Mouse (Mus musculus) lung, embryonic 14.5 days (tissue): ENCODE data around the gene Hapln1. TPM values are rescaled to one million over a fixed set of nuclear protein-coding genes. Genes with fewer than 3 reads are reported as not detected.

ENCODE experiments used
- ATAC-seq: fragments of 200-750 bp; cut with Nextera tagmentation; 2 replicates; pipeline ENCODE4 v1.8.0; 2017; ENCODE audit warnings: mild to moderate bottlenecking, moderate TSS enrichment, moderate library complexity; ENCODE audit not compliant: insufficient read depth
- DNase-seq: peaks from one replicate; pipeline ENCODE4 v3.0.0-alpha.2; 2015
- H3K27ac ChIP-seq: fragments of 300-500 bp; sonication (generic); 2 replicates; pipeline ENCODE4 v1.5.1; 2014; ENCODE audit warnings: low read depth, mild to moderate bottlenecking, moderate library complexity
- H3K27me3 ChIP-seq: fragments of 300-500 bp; sonication (generic); 2 replicates; pipeline ENCODE4 v1.6.1; 2014; ENCODE audit warnings: low read length, control low read depth; ENCODE audit not compliant: insufficient read depth
- H3K36me3 ChIP-seq: fragments of 300-500 bp; sonication (generic); 2 replicates; pipeline ENCODE4 v1.6.1; 2014; ENCODE audit warnings: control low read depth; ENCODE audit not compliant: insufficient read depth
- H3K4me1 ChIP-seq: fragments of 300-500 bp; sonication (generic); 2 replicates; pipeline ENCODE4 v1.6.1; 2014; ENCODE audit warnings: antibody characterized with exemption, control low read depth; ENCODE audit not compliant: insufficient read depth
- H3K4me2 ChIP-seq: fragments of 300-500 bp; sonication (generic); 2 replicates; pipeline ENCODE4 v1.6.1; 2014; ENCODE audit warnings: mild to moderate bottlenecking
- H3K4me3 ChIP-seq: fragments of 300-500 bp; sonication (generic); 2 replicates; pipeline ENCODE4 v1.5.1; 2014; ENCODE audit warnings: low read depth, low read length
- H3K9ac ChIP-seq: fragments of 300-500 bp; sonication (generic); 2 replicates; pipeline ENCODE4 v1.6.1; 2014
- H3K9me3 ChIP-seq: fragments of 300-500 bp; sonication (generic); 2 replicates; pipeline ENCODE4 v1.6.1; 2016; ENCODE audit warnings: low read depth, low read length, control low read depth
- CTCF ChIP-seq: IDR thresholded peaks from 2 replicates; pipeline ENCODE4 v1.5.1; 2016; ENCODE audit warnings: antibody characterized with exemption, low read depth
- WGBS: fragments of 180-500 bp; shearing (Covaris S2); extraction: QIAGEN DNeasy Blood & Tissue Kit; methylation state at CpG from one replicate; pipeline ENCODE4 v1.1.7; 2014; 5-methylcytosine and 5-hydroxymethylcytosine counted together
- polyA plus RNA-seq: library from polyadenylated mRNA; unstranded; fragments of >200 nt; fragmentation: Nextera tagmentation; extraction: Ambion mirVana; gene quantifications from 2 replicates; pipeline ENCODE4 v1.2.1, GENCODE M21; 2014

Hapln1 gene
- polyA plus RNA-seq, 1 experiment from 2014 or later = 29.1 TPM

DNA sequence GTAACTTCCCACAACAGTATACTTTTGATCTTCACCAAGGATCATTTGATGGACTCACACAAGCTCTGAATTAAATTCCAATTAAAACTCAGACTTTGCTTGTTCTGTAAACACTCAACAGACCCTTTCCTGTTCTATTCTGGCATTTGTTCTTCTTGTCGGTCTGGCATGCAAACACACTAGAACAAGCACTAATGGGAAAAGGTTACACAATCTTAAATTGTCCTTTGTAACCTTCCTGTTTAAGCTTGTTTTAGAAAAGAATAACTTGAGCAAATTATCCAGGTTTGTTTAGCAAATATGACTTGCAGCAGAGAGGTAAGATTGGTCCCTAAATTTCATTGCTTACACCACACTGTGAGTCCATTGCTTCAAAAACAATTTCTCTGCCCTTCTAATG, 113.2 kb downstream of the Hapln1 start:
- peak; percentile 28; the same call in 1 of the 2 replicates for ATAC-seq

DNA sequence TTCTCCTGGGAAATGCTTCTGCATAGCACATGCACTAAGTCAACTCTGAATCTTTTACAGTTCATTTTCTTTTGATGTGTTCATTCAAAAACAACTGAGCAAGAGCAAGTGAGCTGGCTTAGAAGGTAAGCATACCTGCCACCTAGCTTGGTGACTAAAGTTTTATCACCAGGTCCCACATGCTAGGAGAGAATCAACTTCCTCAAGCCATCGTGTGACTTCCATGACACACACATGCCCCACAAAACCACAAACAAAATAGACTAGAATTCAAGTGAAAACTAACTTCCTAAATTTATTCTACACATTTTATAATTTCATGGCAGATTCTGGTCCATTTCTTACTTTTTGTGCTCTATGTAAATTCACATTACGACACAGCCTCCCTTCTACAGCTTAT, 113.7 kb downstream of the Hapln1 start:
- H3K4me1 ChIP-seq = no peaks in the 10 kb centered on the region
- no peak overlapping the region; the same call in 1 of the 2 replicates for H3K27ac ChIP-seq
- H3K9ac ChIP-seq = no peak overlapping the region
- no peaks in the 10 kb centered on the region for H3K9me3 ChIP-seq
- no peak for DNase-seq
- H3K36me3 ChIP-seq = peaks cover 26% of the 10 kb centered on the region
- TF ChIP-seq CTCF = no peak
- H3K4me2 ChIP-seq = no peak overlapping the region
- WGBS = 78% methylated on average over 2 of the region's 2 CpGs
- H3K4me3 ChIP-seq = no peak overlapping the region
- no peak; the same call in 1 of the 2 replicates for ATAC-seq
- H3K27me3 ChIP-seq = no peaks in the 10 kb centered on the region

More for the DNA sequence above, 113.2 kb downstream of the Hapln1 start:
- Histone ChIP-seq H3K27ac (no peak overlapping the region), H3K9me3 (no peaks in the 10 kb centered on the region), H3K27me3 (no peaks in the 10 kb centered on the region), H3K4me1 (no peaks in the 10 kb centered on the region), H3K9ac (no peak overlapping the region), H3K4me3 (no peak overlapping the region), H3K4me2 (no peak overlapping the region), H3K36me3 (peaks cover 24% of the 10 kb centered on the region)
- WGBS = 42% methylated on average over 1 of the region's 1 CpGs
- peak; percentile 9 for DNase-seq
- no peak for TF ChIP-seq CTCF

DNA sequence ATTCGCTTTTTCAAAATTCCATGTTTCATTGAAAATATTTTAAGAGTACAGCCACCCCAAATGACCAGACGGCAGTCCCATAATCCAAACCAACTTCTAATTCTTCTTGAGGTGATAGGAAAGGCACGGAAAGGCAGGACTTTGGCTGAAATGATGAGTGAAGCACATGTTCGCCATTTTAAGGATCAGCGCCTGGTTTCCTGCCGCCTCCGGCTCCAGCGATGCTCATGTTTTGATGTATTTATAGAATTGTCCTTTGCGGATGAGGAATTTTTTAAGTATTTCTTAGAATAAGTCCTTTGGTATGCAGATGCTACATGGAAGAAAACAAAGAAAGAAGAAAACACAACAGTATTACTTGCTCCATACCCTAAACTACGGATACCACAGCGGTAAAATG, 117.5 kb downstream of the Hapln1 start:
- Histone ChIP-seq H3K27ac (no peak overlapping the region), H3K4me3 (no peak overlapping the region)
- ATAC-seq = no peak

More for the DNA sequence above, 117.5 kb downstream of the Hapln1 start:
- Histone ChIP-seq H3K4me1 (no peaks in the 10 kb centered on the region), H3K36me3 (peaks cover 39% of the 10 kb centered on the region), H3K4me2 (no peak overlapping the region), H3K9me3 (no peaks in the 10 kb centered on the region), H3K27me3 (no peaks in the 10 kb centered on the region), H3K9ac (no peak overlapping the region)
- WGBS = 90% methylated on average over 11 of the region's 11 CpGs
- no peak for DNase-seq
- TF ChIP-seq CTCF = no peak

Other genes starting within 250 kb of the Hapln1 start
- 77.3 and 77.6 TPM in 2 replicates for gene Vcan, start 202.7 kb downstream of the Hapln1 start, polyA plus RNA-seq